Mouse (Mus musculus) left cerebral cortex, postnatal 10 days (tissue): ENCODE results near the gene Hoxd13. TPM values are rescaled to one million over a fixed set of nuclear protein-coding genes. Genes with fewer than 3 reads are reported as not detected.

Experiments used
- DNase-seq, 2 experiments: peaks; one replicate each; pipeline ENCODE4 v3.0.0; 2021 to 2022; ENCODE audit warnings: low spot score in 2 of 2, mixed read lengths in 1 of 2; ENCODE audit errors: extremely low spot score in 1 of 2
- intact Hi-C: fragments of 180-260 bp; cut with DNase I; formaldehyde crosslinking; loops from one replicate; pipeline ENCODE4 v1.15.1; 2025
- total RNA-seq, 2 experiments: library from RNA; stranded (reverse); gene quantifications; 2 replicates each; pipeline ENCODE4 v1.2.3; 2021

Hoxd13 gene
- total RNA-seq, 2 experiments from 2014 or later: not detected

DNA sequence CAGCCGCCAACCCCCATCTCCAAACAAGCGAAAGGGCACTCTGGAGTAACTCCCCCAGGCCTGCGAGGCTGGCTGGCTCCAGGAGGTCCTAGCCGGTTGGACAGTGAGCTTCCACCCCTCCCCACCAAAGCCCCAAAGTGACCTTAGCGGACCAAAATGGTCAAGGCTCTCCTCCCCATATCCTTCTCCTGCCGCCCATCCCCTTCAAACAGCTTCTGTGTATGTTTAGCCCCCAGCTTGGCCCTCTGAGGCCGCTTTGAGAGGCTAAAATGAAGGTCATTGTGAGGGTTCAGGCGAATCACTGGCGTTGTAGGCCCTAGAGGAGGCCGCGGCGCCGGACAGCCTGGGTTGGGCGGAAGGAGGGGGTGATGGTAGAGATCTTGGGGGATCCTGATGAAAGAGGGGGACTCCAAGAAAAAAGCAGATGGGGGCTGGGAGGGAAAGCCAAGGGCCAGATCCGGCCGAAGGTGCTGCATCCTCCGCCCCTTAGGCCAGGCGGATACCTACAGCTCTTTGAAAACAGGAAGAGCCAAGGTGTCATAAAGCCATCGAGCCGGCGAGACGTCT is 32.5 kb downstream of the Hoxd13 start:
- intact Hi-C loops: loop anchor here (5.0 to 10.0 kb wide), 3 partner anchors 437 to 724 kb away; no protein-coding TSS in a partner anchor
- no peak for DNase-seq

DNA sequence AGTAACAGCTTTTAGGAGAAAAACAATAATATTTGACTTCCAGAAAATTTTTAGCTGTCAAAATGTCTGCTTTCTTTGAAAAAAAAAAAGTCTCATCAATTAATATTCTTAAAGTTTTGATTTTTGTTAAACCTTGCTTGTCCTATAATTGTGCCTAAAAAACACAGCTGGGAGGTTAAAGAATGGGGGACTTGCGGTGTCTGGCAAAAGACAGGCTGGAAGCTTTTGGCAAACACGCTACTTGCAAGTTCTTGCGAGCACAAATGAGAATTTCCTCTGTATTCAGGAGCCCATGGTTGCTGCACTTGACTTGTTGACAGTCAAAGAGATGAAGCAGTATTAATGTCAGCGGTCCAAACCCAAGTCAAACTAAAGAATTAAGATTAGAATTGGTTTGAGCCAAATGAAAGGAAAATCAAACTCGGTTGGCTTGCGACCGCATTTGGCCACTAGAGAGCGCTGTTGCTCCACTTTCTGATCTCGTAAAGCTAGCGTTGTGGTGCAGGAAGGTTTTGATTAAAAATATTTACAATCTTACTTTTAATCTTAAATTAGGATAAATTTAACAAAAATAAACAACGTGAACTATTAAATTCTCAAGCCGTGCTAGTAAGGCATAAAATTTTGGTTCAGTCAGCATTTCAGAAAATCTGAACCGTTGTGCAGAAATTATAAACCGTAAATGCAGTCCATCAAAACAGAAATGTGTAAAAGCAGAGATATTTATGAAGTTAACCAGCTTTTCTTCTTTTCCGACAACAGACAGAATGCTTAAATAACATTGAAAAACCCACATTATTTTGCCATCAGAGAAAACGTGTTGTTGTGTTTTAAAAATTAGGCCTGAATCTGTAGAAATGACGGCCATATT is 34.1 kb downstream of the Hoxd13 start:
- intact Hi-C loops: loop anchor here (2.0 to 10.0 kb wide), 4 partner anchors 435 to 887 kb away; no protein-coding TSS in a partner anchor
- DNase-seq: peak; percentile 69 to 75

DNA sequence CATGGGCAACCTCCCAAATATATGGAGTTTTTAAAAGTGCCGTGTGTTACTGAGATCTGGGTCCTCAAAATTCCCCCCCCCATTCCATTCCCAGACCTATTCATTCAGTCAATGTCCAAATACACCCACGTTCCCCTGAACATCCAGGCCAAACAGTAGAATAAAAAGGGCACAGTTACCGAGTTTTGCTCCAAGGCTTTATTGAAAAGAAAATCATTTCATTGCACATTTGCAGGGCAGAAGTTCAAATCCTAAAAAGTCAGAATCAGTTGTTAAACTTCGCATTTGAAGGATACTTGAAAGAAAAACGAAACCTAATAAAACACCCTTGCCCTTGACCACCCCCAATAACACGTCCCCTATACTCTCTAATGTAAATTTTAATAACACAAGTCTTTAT is 34.7 kb downstream of the Hoxd13 start:
- intact Hi-C loops: loop anchor here (2.0 to 10.0 kb wide), 4 partner anchors 434 to 886 kb away; no protein-coding TSS in a partner anchor
- DNase-seq: no peak

DNA sequence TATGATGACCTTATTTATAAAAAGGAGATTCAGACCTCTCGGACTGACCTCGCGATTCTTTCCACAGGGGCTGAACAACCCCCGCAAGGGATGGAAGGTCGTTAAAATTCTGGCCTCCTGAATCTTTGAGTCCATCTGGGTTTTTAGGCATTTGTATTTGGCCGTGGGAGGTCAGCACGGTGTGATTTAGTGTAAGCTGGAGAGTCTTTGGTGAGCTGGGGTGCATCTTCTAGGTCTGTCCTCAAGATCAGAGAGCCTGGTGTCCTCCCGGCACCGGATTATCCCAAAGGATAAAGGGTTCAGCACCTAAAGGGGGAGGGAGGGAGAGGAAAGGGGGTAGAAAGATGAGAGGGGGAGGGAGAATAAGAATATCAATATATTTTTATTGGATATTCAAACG is 35.2 kb downstream of the Hoxd13 start:
- DNase-seq: no peak
- intact Hi-C loops: loop anchor here (2.0 to 10.0 kb wide), 4 partner anchors 434 to 885 kb away; no protein-coding TSS in a partner anchor

DNA sequence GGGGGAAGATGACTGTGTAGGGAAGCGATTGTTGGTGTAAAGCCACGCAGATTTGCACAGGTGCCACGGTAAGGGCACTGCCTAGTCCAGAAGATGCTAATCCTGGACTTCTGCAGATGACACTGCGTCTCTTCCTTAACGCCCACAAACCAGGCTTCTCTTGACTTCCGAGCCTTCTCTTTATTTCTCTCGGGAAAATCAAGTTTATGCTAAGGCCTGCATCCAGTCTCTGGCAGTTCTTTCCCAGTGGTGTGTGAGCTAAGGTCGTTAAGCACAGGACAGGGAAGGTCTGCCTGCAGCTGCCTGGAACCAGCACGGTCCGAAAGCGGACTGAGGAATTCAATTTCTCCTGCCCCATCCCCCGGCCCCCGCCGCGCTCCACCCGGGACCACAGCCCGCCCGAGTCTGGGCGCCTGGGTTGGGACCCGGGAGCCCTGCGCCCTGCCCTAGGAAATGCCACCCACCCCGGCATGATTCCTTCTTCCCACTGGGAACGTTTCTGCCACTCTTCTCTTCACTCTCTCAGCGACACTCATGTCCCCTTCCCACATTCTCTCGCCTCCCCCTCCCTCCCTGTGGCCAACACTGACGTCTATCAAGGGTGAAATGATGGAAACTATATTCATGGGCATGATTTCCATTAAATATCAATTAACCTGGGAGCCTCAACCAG is 35.7 kb downstream of the Hoxd13 start:
- DNase-seq: no peak

DNA sequence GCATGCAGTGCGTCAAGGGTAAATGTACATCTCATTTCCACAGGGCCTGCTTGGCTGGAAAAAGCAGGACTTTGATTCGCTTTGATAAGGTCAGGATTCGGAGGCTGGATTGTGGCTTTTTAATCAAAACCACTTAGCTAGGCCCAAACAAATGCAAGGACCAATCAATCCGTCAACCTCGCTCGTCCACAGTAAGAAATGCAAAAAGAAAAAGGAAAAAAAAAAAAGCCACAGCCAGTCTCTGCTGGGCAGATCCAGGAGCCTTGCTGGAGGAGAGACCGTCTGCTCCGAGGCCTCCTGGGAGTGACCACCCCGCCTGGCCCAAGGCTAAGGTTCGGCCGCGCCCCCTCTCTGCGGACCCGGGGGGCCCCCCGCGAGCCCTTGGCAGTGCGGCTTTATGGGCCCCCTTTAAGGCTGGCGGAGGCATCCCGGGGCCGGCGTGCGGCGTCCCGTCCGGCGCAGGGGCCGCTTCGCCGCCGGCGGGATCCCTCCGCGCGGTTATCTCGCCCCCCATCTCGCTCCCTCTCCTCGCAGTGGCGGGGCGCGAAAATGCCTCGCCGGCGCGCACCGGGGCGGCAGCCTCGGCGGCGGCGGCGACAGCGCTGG is 36.4 kb downstream of the Hoxd13 start, which contains the start of gene Hoxd8:
Gene Hoxd8 (plus strand): TSS at position 223 of the 606 bp plus-strand sequence.
- DNase-seq: no peak
- intact Hi-C loops: loop anchor here (5.0 to 10.0 kb wide), 3 partner anchors 433 to 720 kb away; no protein-coding TSS in a partner anchor

More for the DNA sequence above, 35.7 kb downstream of the Hoxd13 start:
- intact Hi-C loops: loop anchor here (2.0 to 10.0 kb wide), 4 partner anchors 433 to 885 kb away; no protein-coding TSS in a partner anchor

DNA sequence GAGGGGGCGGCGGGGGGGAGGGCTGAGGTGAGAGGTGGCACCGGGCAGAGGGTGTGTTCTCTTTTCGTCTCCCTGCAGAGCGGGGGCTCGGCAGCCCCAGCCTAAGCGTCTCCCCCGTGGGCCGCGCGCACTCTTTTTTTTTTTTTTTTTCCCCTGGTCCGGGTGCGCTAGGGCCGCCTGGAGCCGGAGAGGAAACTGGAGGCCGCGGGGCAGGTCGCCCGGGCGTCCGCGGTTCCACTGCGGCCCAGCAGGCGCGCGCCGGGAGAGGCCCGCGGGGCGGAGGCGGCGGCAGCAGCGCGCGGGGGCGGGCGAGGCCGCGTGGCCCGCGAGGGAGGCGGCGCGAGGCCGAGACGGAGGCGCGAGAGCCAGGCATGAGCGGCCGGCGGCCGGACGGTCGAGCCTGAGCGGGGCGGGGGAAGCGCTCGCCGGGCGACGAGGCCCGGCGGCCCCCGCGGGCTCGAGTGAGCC is 36.9 kb downstream of the Hoxd13 start:
- no peak for DNase-seq
- intact Hi-C loops: loop anchor here (5.0 to 10.0 kb wide), 3 partner anchors 432 to 720 kb away; no protein-coding TSS in a partner anchor

DNA sequence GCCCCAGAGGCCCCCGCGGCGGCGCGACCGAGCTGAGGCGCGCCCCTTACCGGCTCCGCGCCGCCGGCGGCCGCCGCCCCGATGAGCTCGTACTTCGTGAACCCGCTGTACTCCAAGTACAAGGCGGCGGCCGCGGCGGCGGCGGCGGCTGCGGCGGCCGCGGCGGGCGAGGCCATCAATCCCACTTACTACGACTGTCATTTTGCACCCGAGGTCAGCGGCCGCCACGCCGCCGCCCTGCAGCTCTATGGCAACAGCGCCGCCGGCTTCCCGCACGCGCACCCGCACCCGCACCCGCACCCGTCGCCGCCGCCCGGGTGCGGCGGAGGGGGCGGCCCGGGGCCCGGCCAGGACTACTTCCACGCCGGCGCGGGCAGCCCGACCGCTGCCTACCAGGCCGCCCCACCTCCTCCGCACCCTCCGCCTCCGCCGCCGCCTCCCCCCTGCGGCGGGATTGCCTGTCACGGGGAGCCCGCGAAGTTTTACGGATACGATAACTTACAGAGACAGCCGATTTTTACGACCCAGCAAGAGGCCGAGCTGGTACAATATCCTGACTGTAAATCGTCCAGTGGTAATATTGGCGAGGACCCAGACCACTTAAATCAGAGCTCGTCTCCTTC is 37.5 kb downstream of the Hoxd13 start:
- no peak for DNase-seq
- intact Hi-C loops: loop anchor here (10.0 kb wide), 1 partner anchor 719 kb away; no protein-coding TSS in a partner anchor

DNA sequence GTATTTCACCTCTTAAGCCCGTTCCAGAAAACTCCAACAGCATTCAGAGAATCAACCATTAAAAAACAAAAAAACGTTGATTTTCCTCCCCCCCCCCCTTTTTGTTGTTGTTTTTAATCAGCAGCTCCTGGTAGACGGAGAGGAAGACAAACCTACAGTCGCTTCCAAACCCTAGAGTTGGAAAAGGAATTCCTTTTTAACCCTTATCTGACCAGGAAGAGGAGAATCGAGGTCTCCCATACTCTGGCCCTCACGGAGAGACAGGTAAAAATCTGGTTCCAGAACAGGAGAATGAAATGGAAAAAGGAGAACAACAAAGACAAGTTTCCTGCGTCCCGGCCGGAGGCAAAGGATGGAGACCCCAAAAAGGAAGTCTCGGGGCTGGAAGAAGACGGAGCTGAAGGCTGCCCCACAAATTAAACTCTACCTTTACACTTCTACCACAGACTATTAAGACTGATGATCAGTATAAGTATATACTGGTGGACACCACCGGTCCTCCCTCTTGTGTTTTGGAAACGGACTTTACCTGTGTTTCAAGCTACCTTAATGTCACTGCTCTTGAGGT is 38.4 kb downstream of the Hoxd13 start:
- DNase-seq: no peak
- intact Hi-C loops: loop anchor here (10.0 kb wide), 1 partner anchor 718 kb away; no protein-coding TSS in a partner anchor

DNA sequence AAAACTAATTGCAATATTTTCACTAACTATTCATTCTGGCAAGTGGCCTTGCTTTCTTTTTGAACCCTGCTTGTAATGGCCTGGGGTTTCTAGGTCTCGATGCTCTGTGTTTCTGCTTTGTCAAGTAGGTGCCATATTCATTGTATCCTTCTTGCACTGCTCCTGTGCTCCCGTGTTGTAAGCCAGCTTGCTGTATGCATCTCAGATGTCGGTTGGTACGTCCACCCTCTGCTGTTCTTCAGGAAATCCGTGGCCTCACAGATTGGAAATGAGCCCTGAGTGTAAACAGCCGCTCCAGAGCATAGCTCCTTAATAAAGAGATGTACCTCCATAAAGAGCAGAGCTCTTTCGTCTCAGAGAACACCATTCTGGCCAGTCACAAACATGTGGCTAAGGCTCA is 39.5 kb downstream of the Hoxd13 start:
- DNase-seq: no peak
- intact Hi-C loops: loop anchor here (10.0 kb wide), 1 partner anchor 717 kb away; no protein-coding TSS in a partner anchor

DNA sequence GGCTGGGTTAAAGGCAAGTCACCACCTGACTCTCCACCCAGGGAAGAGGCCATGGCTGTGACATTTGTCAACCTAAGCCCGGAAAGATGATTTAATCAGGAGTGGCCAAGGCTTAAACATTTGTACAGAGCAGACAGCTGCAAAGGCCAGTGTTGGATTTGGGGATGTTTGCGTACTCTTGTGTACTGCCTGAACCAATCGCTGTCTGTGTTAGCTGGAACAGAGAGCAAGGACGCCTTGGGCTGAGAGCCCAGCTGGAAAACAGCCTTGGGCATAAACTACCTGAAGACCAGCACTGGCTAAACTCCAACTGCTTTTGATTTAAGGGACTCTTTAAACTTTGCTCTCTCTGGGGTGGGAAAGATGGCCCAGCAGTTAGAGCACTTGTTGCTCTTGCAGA is 40.6 kb downstream of the Hoxd13 start:
- intact Hi-C loops: loop anchor here (10.0 kb wide), 1 partner anchor 716 kb away; no protein-coding TSS in a partner anchor
- DNase-seq: no peak

DNA sequence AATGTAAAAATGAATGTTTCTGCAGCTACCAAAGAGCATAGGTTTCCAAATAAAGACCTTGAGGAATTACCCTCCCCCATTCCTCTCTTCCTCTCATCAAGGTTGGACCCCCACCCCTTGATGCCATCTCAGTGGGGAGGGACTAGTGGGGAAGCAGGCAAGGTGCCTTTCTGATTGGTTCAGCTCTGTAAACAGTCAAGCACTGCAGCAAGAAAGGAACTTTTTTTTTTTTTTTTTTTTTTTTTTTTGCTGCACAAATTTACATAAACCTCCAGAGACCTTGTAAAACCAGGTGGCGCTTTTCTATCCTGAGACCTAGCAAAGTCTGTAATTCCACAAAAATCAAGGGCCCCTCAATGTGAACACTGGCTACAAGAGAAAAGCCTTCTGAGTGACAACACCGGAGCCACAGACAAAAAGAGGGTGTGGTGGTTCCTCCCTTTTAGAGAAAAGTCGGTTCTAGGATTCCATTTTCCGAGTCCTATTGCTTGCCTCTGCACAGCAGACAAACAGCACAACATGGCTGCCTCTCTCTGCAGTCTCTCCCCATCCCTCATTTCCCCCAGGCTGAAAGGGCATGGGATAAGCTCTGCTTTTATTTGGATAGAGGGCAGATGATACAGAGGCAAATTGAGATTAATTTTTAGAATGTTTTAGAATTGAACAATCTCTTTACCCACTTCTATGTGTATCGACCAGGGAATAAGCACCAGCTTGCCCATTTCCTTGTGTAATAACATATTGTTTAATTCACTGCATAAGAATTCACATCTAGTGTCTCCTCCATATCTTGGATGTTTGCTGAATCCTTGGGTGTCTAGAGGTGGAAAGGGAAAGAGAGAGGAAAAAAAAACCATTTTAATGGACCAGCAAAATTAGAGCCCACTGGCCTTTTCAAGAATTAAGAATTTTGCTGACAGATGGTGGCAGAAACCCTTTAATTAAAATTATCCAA is 41.6 kb downstream of the Hoxd13 start:
- intact Hi-C loops: loop anchor here (10.0 kb wide), 1 partner anchor 715 kb away; no protein-coding TSS in a partner anchor
- DNase-seq: no peak

DNA sequence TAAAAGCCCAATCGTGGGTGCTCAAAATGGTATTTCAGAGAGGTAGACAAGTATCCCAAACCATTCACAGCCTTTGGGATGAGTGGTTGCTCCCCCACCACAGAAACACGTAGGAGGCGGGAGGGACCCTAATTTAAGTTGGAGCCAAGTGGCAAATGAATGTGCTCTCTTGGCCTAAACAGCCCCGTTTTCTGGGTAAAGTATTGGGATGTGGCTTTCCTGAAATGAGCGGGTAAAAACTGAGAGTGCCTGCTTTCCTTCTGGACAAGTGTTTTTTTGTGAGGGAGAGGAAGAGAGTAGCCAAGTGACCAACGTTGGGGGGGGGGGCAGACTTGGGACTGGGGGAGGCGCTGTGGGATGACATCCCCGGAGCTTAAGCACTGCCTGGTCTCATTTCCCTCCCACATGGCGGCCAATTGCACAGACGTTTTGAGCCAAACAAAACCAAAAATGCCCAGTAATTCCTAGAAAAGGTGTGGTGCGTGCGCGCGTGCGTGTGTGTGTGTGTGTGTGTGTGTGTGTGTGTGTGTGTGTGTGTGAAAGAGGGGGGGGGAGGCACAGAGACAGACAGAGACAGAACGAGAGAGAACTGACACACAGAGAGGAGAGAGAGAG is 42.9 kb downstream of the Hoxd13 start:
- intact Hi-C loops: no loop called here
- no peak for DNase-seq

DNA sequence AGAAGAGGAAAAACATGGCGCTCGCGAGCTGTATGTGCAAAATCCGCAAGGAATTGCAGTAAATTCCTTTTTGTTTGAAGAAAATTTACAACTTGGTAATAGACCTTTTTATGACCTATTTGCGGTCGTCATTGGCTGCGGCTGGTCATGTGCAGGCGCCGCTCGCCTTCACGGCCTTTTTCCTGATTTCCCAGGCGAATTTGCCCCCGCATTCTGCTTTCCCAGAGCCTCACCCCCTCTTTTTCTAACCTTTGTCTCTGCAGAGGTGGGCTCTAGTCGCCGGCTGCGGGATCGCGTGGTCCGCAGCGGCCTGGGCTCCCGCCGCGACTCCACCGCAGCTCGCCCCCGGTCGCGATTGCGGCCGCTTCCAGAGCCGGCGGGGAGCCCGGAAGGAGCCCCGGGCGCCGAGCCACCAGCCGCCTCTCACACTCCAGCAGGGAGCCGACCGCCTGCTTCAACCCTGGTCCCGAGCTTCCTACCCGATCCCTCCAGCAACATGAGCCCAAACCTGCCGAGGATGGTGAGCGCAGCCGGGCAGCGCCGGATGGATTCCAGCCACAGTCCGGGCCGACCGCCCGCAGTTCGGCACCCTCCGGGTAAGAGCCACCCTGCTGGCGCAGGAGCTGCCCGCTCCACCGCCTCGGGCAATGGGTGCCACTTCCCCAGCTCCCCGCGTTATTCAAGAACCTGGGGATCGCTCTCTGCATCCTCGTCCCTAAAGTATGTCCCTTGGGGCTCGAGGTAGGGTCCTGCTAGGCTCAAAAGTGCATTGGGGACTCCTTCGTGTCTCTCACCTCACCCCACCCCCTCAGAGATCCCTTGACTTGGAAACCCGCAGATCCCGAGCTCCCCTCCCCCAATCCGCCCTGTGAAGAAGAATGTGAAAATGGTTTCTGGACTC is 43.9 kb downstream of the Hoxd13 start, which contains the start of the genes Hoxd3 and Hoxd4:
Gene Hoxd3 (plus strand): TSS at position 207 of the 901 bp plus-strand sequence.
Gene Hoxd4 (plus strand): TSS at position 209 of the 901 bp plus-strand sequence.
- no peak for DNase-seq
- intact Hi-C loops: no loop called here
